Mouse (Mus musculus) CD4-positive, CD25-positive, alpha-beta regulatory T cell (primary cell): ENCODE measurements around the gene Arfip1. TPM values are rescaled to one million over a fixed set of nuclear protein-coding genes. Genes with fewer than 3 reads are reported as not detected.

ENCODE experiments used
- polyA plus RNA-seq: library from polyadenylated mRNA; unstranded; fragments of 100-300 nt; shearing (Covaris generic); gene quantifications from one replicate; pipeline ENCODE4 v1.2.1, GENCODE M21; 2017

The Arfip1 gene
- 48.1 TPM for polyA plus RNA-seq

DNA sequence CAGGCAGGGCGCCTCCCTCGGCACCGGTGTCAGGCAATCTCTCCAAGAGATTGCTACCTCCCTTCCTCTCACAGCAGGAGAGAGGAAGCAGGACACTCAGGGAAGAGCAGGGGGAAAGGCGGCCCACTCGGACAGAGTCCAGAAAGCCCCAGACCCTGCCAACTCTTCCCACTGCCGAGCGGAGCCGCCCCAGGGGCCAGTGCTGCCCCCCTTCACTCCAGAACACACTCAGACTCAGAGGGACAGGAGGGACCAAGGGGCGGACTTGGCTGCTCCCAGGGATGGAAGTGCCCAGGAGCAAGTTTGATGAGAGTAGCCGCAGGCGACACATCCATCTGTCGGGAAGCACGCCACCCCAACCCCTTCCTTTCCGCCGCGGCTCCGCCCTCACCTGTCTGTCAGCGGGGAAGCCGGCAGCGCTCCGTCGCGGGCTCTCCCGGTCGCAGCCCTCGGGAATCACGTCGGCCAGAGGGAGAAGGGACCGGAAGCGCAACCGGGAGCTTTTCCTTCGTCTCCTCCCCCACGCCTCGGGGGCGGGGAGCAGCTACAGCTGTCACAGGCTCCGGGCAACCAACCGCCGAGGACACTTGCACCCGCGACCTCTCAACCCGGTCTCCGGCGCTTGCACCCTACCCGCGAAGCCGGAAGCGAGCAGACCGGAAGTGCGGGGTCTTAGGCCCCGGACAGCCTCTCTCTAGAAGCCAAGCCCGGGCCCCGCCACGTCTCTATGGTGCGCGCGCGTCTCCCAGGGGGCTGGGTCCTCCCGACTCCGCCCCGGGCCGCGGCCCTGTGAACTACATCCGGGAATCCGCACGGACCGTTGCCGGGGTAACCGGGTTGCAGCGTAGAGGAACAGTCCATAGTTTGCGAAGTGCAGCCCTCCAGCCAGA, at the start of gene Arfip1:
TSS of gene Arfip1 (minus strand) at position 603 of the 890 bp plus-strand sequence.

DNA sequence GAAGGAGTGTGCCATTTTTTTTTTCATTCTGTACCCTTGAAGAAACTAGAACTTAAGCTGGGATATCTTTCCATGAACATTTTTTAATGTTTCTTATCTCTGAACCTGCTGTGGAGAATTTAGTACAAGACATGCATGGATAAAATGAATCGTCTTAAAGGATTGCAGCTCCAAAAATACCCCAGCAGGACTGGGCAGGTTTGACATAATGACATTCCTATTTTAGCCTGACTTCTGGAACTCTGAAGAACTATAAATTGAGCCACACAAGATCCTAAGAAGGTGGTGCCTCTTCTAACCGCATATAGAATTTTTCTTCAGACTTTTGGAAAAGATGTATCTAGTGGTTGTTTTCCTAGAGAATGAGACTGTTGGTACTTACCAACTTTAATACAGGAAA, 10.8 kb upstream of the Arfip1 start, which contains the start of gene Tigd4:
TSS of gene Tigd4 (plus strand) at position 301 of the 400 bp plus-strand sequence.

DNA sequence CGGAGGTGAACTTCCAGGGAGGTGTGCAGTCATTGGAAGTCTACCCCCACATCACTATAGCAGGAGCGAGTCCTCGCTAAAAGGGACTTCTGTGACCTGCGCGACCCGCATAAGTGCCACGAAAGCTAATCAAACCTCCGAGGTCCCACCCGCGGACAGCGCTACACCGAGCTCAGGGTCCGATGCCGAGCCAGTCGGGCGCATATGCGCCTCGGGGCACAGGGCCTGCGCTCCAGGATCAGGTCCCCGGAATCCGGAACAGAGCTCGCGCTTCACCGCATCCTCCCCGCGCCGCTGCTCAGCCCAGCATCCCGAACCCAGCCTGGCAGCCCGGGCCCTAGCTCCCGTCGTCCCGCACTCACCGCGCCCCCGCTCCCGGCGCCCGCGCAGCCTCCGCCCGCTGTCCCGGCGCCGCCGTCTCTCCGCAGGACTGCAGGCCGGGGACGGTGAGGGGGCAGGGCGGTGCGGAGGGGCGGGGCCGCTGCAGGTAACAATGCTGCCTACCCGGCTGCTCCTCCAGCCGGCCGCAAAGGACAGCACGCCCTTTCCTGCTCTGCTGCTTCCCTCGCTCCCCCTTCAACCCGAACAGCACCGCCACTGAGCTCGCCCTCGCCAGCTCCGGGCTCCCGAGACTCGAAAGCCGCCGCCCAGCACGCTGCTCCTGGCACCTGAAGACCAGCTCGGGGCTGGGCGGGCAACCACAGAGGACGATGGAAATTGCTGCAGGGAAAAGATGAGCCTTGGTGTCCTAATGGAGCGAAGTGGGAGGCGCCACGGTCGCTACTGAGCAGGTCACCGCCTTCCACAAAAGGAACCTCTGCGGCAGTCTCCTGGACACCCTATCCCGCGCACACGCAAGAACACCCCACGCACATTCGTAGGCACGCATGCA, 102.2 kb downstream of the Arfip1 start, which contains the start of gene Fhdc1:
TSS of gene Fhdc1 (minus strand) at position 424 of the 892 bp plus-strand sequence.

Other genes with a start within 250 kb of the Arfip1 start
- gene Fhdc1, start 102.2 kb downstream of the Arfip1 start, polyA plus RNA-seq: 0.84 TPM
- not detected for gene Tigd4, start 10.9 kb upstream of the Arfip1 start, polyA plus RNA-seq
- 107 TPM for gene Tmem154, start 83.6 kb upstream of the Arfip1 start, polyA plus RNA-seq
- gene Fbxw7, start 232.6 kb upstream of the Arfip1 start, polyA plus RNA-seq: 13.3 TPM